Mouse (Mus musculus) cerebellum, adult 11-12 months (tissue): Measurements from ENCODE around the gene Ubl4b.
A peak's percentile ranks its signal among the peaks of the same experiment; 100 is the strongest.

ENCODE experiments used
- DNase-seq: peaks from one replicate; pipeline ENCODE4 v3.0.0; 2022

The Ubl4b gene

GRCm38 (mm10) chr3:107567766-107568165, 12.9 kb upstream of the Ubl4b start:
- DNase-seq, result no peak

DNA sequence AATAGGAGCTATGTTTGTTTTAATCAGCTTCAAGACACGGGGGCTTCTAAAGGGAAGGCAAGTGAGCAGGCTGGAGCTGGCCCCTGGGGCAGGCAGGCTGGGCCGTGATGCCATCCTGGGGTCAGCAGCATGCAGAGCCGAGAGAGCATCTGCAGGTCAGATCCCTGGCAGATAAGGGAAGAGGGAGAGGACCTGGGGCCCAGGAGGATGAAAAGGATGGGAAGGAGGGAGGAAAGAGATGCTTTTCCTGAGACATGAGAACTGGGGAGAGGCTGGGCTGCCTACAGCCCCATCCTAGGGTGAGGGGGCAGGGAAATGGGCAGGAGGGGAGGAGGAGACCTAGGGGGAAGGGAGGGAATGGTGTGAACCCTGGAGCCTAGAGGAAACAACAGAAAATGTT, 10.5 kb upstream of the Ubl4b start:
- no peak for DNase-seq

GRCm38 (mm10) chr3:107563880-107564279, 9.0 kb upstream of the Ubl4b start:
- DNase-seq, result no peak

- no peak for DNase-seq
These were observed 7.7 kb upstream of the Ubl4b start for GRCm38 (mm10) chr3:107562591-107562990.

- no peak for DNase-seq
These were observed 7.2 kb upstream of the Ubl4b start for GRCm38 (mm10) chr3:107562104-107562503.

- peak; percentile 76 for DNase-seq
These were observed 4.3 kb upstream of the Ubl4b start for GRCm38 (mm10) chr3:107559183-107559582.

GRCm38 (mm10) chr3:107558740-107559139, 3.9 kb upstream of the Ubl4b start:
- DNase-seq, result no peak

DNA sequence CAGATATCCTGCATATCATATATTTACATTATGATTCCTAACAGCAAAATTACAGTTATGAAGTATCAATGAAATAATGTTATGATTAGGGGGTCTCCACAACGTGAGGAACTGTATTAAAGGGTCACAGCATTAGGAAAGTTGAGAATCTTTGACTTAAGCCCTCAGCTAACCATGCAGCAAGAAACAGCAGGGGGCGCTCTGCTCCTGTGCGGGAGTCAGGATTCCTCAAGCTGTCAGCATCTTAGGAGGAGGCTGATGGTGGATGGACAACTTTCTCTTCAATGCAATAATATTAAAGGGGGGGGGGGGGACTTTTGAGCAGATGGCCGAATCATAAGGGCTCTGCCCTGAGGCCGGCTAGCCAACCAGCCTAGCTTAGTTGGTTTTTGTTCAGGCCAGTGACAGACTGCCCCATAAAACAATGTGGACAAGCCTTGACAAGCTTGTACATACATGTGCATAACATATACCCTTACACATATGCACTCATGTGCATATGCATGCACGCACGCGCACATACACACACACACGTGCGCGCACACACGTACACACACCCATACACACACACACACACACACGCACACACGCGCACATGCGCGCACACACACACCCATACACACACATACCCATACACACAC, 4.3 kb downstream of the Ubl4b start:
- DNase-seq, result peak; percentile 66

GRCm38 (mm10) chr3:107546956-107547355, 7.9 kb downstream of the Ubl4b start:
- DNase-seq, result peak; percentile 81

GRCm38 (mm10) chr3:107545716-107546412, 9.0 kb downstream of the Ubl4b start:
- DNase-seq, result no peak

- no peak for DNase-seq
These were observed 9.6 kb downstream of the Ubl4b start for GRCm38 (mm10) chr3:107545278-107545677.

DNA sequence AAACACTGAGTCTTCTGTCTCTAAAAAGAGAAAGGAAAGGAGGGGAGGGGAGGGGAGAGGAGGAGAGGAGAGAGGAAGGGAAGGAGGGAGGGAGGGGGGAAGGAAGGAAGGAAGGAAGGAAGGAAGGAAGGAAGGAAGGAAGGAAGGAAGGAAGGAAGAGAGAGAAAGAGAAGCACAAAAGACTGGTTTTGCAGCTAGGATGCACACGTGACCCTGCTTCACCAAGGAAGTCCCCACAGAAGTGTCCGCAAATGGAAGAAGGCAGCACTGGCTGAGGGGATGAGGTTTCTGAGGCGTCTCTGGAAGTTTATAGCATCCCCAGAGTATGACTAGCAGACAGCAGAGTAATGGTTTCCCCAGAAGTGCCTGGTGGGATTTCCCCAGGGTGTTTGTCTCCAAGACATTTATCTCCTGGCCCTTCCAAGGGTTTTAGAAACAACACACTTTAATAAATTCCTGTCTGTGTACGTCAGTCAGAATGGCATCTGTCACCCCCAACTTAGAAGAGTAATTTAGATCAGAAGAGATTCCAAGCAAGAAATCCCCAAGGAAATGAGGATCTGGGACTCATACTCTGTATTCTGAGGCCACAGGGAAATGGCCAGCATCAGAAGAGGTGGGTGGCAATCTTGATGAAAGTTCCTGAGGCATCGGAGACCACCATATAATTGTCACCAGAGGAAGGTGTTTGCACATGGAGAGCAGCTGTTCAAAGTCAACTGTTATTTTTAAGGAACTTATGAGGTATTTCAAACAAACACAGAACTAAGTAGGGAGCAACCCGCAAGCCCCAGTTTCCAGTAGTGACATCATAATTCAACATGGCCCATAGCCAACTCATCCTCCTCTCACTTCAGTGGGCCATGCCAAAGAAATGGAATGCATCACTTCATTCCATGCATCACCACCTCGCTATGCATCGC, 11.5 kb downstream of the Ubl4b start:
- no peak for DNase-seq

GRCm38 (mm10) chr3:107542584-107542983, 12.3 kb downstream of the Ubl4b start:
- DNase-seq, result no peak

GRCm38 (mm10) chr3:107537504-107537889, 17.4 kb downstream of the Ubl4b start:
- no peak for DNase-seq

DNA sequence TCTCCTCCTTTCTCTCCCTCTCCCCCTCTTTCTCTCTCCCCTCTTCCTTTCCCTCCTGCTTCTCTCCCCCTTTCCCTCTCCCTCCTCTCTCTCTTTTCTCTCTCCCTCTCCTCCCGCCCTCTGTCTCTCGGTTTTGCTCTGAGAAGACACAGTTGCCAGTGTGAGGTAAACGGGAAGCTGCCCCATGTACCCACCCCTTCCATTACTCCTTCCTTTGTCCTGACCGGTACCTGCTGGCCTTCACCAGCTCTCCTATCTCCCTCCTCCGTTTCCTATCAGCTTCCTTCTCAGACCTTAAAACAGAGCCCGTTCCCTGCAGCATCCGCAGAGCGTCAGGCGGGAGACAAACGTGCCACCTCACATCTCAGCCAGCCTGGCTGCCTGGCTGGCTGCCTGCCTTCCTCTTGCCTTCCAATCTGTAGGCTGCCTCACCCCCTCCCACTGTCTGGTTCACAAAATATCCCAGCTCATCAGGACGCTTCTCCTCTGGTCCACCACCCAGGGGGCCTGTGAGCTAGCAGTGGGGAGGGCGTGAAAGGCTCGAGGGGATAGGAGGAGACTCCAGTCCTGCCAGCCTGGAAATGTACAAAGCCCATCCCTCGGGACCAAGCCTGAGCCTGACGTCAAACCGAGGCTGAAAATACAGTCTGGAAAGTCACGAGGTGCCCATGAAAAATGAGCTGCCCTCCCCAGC, 17.9 kb downstream of the Ubl4b start:
- DNase-seq, result peak; percentile 85

DNA sequence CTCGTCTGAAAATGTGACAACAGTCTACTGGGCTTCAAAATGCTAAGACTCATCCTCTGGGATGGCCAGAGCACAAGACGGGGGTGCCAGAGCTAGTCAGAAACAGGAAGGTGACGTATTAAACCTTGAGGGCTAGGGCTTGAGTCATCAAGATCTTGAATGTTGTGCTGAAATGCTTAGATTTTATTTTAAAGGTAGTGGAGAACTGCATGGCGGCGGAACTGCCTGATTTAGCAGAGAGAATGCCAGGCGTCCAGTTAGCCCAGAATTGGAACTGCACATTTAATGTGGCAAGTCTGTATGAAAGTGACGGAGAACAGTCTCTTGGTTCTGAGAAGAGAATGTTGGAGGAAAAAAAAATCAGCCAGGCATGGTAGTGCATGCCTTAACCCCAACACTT, 19.9 kb downstream of the Ubl4b start:
- DNase-seq, result no peak

GRCm38 (mm10) chr3:107533532-107533931, 21.3 kb downstream of the Ubl4b start:
- DNase-seq, result peak; percentile 62

GRCm38 (mm10) chr3:107530581-107530980, 24.3 kb downstream of the Ubl4b start:
- no peak for DNase-seq

- no peak for DNase-seq
These were observed 25.7 kb downstream of the Ubl4b start for GRCm38 (mm10) chr3:107529182-107529581.

GRCm38 (mm10) chr3:107528401-107529118, 26.3 kb downstream of the Ubl4b start:
- peak; percentile 72 for DNase-seq

- DNase-seq, result no peak
These were observed 30.3 kb downstream of the Ubl4b start for GRCm38 (mm10) chr3:107524547-107524946.

DNA sequence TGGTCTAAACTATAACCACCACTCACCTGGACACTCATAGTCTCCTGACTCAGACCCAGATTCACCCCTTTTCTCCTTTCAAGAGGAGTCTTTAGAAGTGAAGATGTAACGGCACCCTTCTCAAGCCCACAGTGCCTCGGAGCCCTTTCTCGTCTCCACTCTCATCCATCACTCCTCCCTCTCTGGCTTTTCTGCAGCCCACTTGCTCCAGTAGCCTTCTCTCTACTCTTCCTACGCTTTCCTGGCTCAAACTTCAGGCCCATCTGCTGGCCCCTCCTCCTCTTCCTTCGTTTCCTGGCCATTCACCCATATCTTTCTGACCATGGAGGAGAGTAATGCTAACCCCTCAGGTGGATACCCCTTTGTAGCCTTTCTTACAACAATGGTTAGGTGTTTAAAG, 33.9 kb downstream of the Ubl4b start:
- no peak for DNase-seq
